Mouse (Mus musculus): ENCODE measurements around the gene Metrnl.
"Not testable (repeated sequence)": the region's sequence is repeated elsewhere in the genome, so short reads cannot be mapped to it uniquely, and the experiment has no call there.

The Metrnl gene

DNA sequence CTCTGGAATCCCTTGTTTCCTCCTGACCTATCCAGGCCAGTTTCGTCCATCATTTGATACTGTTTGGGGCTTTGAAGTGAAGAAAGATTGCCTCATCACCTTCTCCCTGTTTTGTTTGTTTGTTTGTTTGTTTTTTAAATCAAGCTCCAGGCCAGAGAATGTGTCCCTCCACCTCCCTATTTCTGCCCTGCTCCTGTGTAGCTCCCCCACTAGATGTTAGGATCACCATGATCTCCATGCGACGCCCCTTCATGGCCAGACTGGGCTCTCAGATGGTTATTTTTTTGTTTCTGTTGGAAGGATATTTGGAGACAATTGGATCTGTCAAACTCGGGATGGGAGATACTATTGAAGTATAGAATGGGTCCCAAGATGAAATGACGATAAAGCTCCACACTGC lies at the start of gene Metrnl:
Gene Metrnl (plus strand): TSS at position 301 of the 400 bp plus-strand sequence.
- no peak for DNase-seq (ENCODE audit: low spot score in 2 of 2)

DNA sequence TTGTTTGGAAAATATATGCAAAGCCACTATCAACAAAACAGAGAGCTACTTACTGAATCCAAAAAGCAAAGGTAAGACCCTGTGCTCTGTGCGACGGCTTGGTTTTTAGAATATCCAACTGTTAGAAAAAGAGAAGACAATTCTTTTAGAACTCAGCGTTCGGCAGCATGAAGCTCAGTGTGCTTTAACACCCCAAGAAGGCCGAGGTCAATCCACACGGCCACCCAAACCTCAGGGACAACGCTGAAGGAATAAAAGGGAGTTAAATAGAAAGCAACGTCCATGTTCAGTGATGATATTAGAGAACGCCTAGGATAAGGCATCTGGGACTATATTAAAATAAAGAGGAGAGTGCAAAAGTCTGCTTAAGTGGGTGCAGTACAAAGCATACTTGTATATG lies 49.8 kb upstream of the Metrnl start:
- DNase-seq (ENCODE audit: low spot score in 2 of 2) = no peak

- DNase-seq (ENCODE audit: low spot score in 2 of 2) = no peak
These were observed 49.4 kb upstream of the Metrnl start for GRCm38 (mm10) chr11:121651983-121652382.

DNA sequence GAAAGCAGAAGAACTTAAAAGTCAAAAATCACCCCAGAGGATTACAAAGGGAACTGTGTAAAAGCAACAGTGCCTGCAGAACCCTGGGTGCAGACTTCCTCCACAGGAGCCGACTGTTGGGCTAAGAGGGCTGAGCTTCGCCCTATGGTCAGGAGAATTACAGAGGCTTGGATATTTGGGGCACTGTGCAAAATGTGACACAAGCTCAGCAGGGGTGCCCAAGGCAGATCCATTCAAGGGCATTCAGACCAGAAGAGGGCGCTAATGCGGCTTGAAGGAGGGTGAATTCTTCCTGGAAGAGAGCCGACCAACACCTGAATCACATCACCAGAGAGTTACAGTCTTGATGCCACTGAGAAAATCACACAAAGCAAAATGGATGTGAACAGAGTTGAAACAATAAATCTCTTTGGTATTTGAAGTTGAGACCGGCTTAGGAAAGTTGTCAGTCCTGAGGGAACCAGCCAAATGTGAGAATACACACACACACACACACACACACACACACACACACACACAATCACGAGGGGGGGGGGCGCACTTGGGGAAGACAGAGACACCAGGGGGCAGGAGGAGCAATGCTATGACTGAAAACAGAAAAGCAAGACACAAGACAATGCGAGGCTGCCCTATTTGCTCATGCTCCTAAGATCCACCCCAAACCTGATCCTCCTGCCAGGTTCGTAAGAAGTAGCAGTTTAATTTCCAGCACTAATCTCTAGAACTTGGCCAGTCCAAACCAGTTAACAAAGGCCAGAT lies 48.6 kb upstream of the Metrnl start:
- DNase-seq (ENCODE audit: low spot score in 2 of 2) = peak; percentile 53 to 85

DNA sequence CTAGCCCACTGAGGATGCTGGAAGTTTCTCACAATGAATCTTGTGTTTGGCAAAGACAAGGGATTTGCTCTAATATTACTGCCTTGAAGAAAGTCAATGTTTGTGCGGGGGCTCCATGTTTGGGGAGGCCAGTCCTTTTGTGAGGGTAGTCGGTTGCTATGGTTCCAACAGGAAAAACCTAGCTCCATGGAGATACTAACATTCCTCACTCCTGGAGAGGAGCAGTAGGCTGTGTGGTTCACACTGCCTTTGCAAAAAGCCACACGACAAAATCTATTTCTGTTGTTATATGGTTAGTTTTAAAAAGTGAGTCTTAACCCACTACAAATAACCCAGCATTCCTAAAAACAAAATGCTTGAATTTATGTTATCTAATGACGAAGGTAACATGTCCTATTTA lies 47.7 kb upstream of the Metrnl start:
- no peak for DNase-seq (ENCODE audit: low spot score in 2 of 2)

GRCm38 (mm10) chr11:121654406-121654945 lies 46.9 kb upstream of the Metrnl start:
- DNase-seq (ENCODE audit: low spot score in 2 of 2) = no peak

DNA sequence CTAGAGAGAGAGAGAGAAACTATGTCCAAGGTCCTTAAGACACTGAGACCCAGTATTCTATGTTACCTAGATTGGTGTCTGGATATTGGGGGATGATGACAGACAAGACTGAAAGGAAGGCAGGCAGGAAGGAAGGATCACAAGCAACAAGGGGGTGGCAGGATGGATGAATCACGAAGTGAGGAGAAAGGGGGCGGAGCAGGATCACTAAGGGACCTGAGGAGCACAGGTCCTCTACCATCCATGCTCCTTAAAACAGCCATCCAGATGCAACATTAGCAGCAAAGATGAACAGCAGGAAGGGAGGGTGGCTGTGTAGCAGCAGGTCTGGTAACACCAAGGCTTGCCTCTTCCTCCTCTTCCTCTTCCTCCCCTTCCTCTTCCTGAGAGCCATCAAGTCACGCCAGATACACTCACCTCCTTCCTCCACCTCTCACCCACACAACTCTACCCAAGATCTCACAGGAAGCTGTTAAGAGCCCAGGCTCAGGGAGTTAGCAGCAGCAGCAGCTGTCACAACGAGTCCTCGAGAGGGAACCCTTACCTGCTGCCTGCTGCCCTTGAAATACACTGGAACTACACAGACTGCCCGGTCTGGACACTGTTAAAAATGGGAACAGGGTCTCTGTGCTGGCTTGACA lies 46.1 kb upstream of the Metrnl start:
- DNase-seq (ENCODE audit: low spot score in 2 of 2) = no peak

- no peak for DNase-seq (ENCODE audit: low spot score in 2 of 2)
These were observed 45.4 kb upstream of the Metrnl start for GRCm38 (mm10) chr11:121655807-121656511.

DNA sequence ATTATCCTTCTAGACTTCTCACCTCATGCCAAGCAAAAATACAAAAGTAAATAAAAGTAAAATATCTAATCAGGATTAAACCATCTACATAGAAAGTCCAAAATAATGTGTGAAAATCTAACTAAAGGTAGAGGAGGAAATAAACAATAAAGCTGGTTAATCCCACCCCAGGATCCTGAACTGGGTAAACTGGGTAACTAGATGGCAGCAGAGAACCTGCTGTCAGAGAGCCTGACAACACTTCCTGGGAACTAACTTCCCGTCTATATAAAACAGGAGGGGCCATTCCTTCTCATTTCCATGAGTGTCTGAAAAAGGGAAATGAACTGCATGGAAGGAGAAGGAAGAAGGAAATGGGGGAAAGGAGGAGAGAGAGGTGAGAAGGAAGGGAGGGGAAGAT lies 43.2 kb upstream of the Metrnl start:
- DNase-seq (ENCODE audit: low spot score in 2 of 2) = no peak

DNA sequence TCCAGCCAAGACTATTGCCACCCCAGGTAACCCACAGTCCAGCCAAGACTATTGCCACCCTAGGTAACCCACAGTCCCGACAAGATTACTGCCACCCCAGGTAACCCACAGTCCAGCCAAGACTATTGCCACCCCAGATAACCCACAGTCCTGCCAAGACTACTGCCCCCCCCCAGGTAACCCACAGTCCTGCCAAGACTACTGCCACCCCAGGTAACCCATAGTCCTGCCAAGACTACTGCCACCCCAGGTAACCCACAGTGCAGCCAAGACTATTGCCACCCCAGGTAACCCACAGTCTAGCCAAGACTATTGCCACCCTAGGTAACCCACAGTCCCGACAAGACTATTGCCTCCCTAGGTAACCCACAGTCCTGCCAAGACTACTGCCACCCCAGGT lies 40.7 kb upstream of the Metrnl start:
- not testable (repeated sequence) for DNase-seq (ENCODE audit: low spot score in 2 of 2)

GRCm38 (mm10) chr11:121661116-121661515 lies 40.2 kb upstream of the Metrnl start:
- DNase-seq (ENCODE audit: low spot score in 2 of 2) = no peak

DNA sequence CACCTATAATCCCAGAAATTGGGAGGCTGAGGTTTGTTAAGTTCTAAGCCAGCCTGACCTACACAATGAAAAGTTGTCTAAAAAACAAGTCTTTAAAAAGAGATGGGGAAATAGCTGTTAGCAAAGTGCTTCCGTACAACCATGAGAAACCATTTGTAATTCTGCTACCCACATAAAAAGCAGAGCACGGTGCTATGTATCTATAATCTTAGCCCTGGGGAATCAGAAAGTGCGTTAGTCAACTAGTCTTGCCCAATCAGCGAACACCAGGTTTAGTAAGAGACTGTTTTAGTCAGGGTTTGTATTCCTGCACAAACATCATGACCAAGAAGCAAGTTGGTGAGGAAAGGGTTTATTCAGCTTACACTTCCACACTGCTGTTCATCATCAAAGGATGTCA lies 33.8 kb upstream of the Metrnl start:
- no peak for DNase-seq (ENCODE audit: low spot score in 2 of 2)

DNA sequence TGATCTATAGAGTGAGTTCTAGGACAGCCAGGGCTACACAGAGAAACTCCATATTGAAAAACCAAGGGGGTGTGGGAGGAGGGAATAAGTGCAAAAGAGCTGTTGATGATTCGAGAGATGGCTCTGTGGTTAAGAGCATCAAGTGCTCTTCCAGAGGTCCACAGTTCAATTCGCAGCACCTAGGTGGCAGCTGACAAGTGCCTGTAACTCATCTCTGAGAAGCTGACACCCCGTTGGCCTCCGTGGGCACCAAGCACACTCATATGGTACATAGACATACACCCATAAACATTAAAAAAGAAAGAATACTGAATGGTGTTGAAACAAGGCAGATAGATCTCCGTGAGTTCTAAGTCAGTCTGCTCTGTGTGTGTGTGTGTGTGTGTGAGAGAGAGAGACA lies 32.6 kb upstream of the Metrnl start:
- no peak for DNase-seq (ENCODE audit: low spot score in 2 of 2)

DNA sequence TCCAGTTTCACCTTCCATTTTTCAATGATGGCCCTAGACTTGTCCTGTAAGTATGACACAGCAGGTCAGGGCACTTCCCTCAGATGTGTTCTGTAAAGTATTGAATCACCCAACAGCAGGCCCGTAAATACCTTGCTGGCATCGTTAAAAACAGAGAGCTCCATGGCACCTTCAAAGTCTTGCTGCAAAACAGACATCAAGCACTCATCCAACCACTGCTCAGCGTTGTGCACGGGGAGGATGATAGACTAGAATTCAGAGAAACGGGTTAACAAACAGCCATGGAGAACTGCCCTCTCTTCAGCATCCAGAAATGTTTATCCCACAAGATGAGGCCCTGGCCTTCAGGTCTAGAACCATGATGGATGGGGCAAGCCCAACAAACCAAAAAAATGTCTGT lies 30.4 kb upstream of the Metrnl start:
- DNase-seq (ENCODE audit: low spot score in 2 of 2) = no peak

DNA sequence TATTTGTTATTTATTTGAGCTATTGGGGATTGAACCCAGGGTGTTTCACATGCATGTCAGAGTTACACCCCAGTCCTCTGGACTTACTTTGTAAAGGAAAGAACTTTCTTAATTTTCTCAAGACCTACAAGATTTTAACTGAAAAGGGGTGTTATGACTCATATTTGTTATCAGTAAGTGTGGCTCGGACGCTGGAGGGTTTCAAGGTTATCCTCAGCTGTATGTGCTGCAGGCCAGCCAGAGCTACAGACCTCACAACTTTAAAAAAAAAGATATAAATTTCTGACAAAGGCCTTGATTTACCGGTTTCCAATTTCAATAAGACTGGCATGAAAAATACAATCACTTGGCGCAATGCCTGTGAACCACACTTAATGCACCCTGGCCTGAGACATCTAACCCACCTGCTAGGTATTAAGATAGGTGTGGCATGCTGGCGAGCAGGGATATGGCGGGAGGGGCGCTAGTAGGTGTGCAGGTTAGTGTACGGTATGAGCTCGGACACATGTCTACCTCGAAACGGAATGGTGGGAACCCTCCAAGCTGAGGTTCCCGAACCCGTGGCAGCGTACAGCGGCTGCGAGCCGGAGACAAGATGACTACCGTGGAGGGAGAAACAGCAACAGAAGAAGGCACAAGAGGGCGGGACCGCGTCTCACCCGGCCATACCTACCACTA lies 28.9 kb upstream of the Metrnl start:
- DNase-seq (ENCODE audit: low spot score in 2 of 2) = no peak

DNA sequence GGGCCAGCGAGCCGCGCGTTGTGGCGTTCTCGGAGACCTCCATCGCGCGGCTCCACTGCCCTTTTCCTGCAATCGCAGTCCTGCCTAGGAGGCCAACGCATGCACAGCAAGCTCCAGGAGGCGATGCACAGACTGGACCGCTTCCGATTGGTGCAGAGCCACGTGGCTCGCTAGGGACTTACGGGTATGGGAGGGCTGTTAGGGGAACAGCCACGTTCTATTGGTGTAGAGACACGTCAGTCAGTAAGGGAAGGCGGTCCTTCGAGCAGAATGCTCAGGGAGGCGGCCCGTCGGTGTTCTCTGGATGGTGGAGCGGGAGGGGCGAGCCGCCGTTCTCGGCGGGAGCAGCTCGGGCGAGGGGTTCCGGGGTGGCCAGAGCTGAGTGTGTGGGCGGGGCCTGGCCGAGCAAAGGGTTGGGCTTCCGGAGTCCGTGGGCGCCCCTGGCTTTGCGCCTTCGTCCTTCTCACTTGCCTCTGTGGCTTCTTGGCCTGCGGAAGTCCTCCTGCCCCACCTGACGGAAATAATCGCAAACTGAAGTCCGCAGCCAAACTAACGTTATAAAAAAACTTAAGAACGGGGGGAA lies 28.3 kb upstream of the Metrnl start, which contains the start of gene B3gntl1:
Gene B3gntl1 (minus strand): TSS at position 164 of the 583 bp plus-strand sequence.
- peak; percentile 97 to 99 for DNase-seq (ENCODE audit: low spot score in 2 of 2)

DNA sequence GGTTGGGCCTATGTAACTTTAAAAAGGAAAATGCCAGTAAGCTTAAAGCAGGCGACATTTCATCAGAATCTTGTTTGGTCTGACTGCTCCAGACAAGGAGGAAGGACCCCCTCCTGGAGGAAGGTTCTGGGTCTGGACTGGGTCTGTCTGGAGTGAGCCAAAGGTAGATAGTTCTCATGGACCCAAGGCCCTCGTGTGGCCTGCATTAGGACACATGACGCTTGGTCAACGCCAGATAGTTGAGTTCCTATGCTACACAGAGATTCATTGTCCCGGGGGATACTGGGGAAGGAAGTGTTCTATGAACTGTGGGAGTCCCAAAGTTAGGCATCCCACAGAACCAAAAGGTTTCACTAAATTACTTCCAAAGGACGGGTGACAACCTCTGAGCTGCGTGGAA lies 27.7 kb upstream of the Metrnl start:
- no peak for DNase-seq (ENCODE audit: low spot score in 2 of 2)

DNA sequence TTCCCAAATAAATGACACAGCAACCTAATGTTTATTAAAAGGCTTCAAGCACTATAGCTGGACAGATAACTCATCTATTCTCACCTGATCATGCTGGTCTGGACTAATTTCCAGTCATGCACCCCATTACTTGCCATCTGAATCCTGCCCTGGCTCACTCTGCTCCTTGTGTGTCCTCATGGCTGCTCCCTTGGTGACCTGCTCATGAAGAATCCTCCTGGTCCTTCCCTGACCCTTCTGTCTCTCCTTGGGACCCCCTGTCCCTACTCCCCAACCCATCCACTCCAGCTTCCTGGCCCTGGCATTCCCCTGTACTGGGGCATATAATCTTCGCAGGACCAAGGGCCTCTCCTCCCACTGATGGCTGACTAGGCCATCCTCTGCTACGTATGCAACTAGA lies 24.5 kb upstream of the Metrnl start:
- no peak for DNase-seq (ENCODE audit: low spot score in 2 of 2)

DNA sequence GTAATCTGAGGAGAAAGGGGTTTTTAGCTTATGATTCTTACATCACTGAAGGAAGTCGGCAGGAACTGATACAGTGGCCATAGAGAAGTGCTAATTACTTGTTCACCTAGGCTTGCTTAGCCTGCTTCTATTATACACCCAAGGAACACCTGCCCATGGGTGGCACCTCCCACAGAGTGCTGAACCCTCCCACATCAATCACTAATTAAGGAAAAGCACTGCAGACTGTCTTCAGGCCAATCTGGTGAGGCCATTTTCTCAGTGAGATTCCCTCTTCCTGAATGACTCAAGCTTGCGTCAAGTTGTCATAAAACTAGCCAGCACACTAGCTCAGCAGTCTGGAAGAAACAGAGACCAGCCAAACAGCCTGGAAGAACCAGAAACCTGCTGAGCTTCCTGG lies 21.8 kb upstream of the Metrnl start:
- no peak for DNase-seq (ENCODE audit: low spot score in 2 of 2)

GRCm38 (mm10) chr11:121680750-121681149 lies 20.6 kb upstream of the Metrnl start:
- no peak for DNase-seq (ENCODE audit: low spot score in 2 of 2)

DNA sequence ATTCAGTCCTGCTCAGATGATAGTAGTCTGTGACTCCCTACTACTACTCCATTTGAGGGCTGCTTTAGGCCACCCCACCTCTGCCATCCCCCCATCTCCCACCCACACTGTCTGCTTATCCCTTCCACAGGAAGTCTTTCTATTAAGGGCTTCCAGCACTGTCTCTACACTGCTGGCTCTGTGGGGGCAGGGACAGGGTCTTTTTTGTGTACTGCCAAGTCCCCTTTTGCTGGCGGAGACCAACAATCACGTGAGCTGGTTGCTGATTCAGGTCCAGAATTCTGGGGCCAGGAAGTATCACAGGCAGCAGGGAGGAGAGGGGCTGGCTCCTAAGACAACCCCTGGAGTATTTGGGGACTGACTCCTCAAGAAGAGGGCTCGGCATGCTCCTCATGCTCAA lies 18.1 kb upstream of the Metrnl start:
- no peak for DNase-seq (ENCODE audit: low spot score in 2 of 2)
